Mouse (Mus musculus): ENCODE measurements around the gene Ppp1r26. TPM values are rescaled to one million over a fixed set of nuclear protein-coding genes. Genes with fewer than 3 reads are reported as not detected.

The Ppp1r26 gene
- polyA plus RNA-seq (2014; fragmentation: Illumina TruSeq; extraction: RNeasy Lipid Tissue Mini Kit (QIAGEN cat#74804); ENCODE audit: low read depth, low replicate concordance), result 5.2 TPM

GRCm38 (mm10) chr2:28446515-28447314, at the start of gene Ppp1r26:
Gene Ppp1r26 (plus strand): TSS chr2:28446800.

GRCm38 (mm10) chr2:28465836-28466518, 19.4 kb downstream of the Ppp1r26 start, which contains the start of gene 1700007K13Rik:
Gene 1700007K13Rik (minus strand): TSS chr2:28466332.

GRCm38 (mm10) chr2:28467860-28468485, 21.4 kb downstream of the Ppp1r26 start, which contains the start of gene Mrps2:
Gene Mrps2 (plus strand): TSS chr2:28468066.

GRCm38 (mm10) chr2:28496671-28497070, 50.1 kb downstream of the Ppp1r26 start, which contains the start of gene Gbgt1:
Gene Gbgt1 (plus strand): TSS chr2:28496891.

Other genes with a start within 250 kb of the Ppp1r26 start
- 6.0 TPM for gene 1700007K13Rik, start 19.5 kb downstream of the Ppp1r26 start, polyA plus RNA-seq (2014; fragmentation: Illumina TruSeq; extraction: RNeasy Lipid Tissue Mini Kit (QIAGEN cat#74804); ENCODE audit: low read depth, low replicate concordance)
- 22.5 TPM for gene Mrps2, start 21.3 kb downstream of the Ppp1r26 start, polyA plus RNA-seq (2014; fragmentation: Illumina TruSeq; extraction: RNeasy Lipid Tissue Mini Kit (QIAGEN cat#74804); ENCODE audit: low read depth, low replicate concordance)
- 3.9 TPM for gene Gbgt1, start 50.1 kb downstream of the Ppp1r26 start, polyA plus RNA-seq (2014; fragmentation: Illumina TruSeq; extraction: RNeasy Lipid Tissue Mini Kit (QIAGEN cat#74804); ENCODE audit: low read depth, low replicate concordance)
- gene Gm10134, start 59.3 kb downstream of the Ppp1r26 start, polyA plus RNA-seq (2014; fragmentation: Illumina TruSeq; extraction: RNeasy Lipid Tissue Mini Kit (QIAGEN cat#74804); ENCODE audit: low read depth, low replicate concordance), result 1.3 TPM
- gene Ralgds, start 66.3 kb downstream of the Ppp1r26 start, polyA plus RNA-seq (2014; fragmentation: Illumina TruSeq; extraction: RNeasy Lipid Tissue Mini Kit (QIAGEN cat#74804); ENCODE audit: low read depth, low replicate concordance), result 52.8 TPM
- 0.63 TPM for gene Cel, start 116.6 kb downstream of the Ppp1r26 start, polyA plus RNA-seq (2014; fragmentation: Illumina TruSeq; extraction: RNeasy Lipid Tissue Mini Kit (QIAGEN cat#74804); ENCODE audit: low read depth, low replicate concordance)
- 14.5 TPM for gene Gtf3c5, start 137.0 kb downstream of the Ppp1r26 start, polyA plus RNA-seq (2014; fragmentation: Illumina TruSeq; extraction: RNeasy Lipid Tissue Mini Kit (QIAGEN cat#74804); ENCODE audit: low read depth, low replicate concordance)
- gene Gfi1b, start 175.2 kb downstream of the Ppp1r26 start, polyA plus RNA-seq (2014; fragmentation: Illumina TruSeq; extraction: RNeasy Lipid Tissue Mini Kit (QIAGEN cat#74804); ENCODE audit: low read depth, low replicate concordance), result 2.0 TPM
- gene Tsc1, start 194.4 kb downstream of the Ppp1r26 start, polyA plus RNA-seq (2014; fragmentation: Illumina TruSeq; extraction: RNeasy Lipid Tissue Mini Kit (QIAGEN cat#74804); ENCODE audit: low read depth, low replicate concordance), result 26.4 TPM